10 mouse cellular contexts compared by ENCODE assay signal in genomic region chr6:115946389-115946788, GRCm38 (mm10). TPM values are rescaled to one million over a fixed set of nuclear protein-coding genes. Genes with fewer than 3 reads are reported as not detected.
DNase-seq lines count a peak whose midpoint lies in the region; ATAC-seq lines count a peak whose summit lies in the region.
"Had no signal": no experiment of that assay in that cellular context is flagged by ENCODE, and none has a peak within 500 bp of the region (broad histone marks: within the 10 kb centered on the region; RNA-seq: fewer than 3 reads in every experiment).

No protein-coding gene starts in this region.

- no peak overlapping the region for H3K9ac ChIP-seq in midbrain, embryonic 13.5 days (replicated peaks)
- H3K9ac ChIP-seq in forebrain, embryonic 14.5 days (ENCODE audit: low read length), result no peak overlapping the region
- H3K9ac ChIP-seq in midbrain, embryonic 15.5 days, result no peak overlapping the region

- no peaks in the 10 kb centered on the region for H3K9me3 ChIP-seq in midbrain, embryonic 13.5 days
- no peaks in the 10 kb centered on the region; the same call in 1 of the 2 replicates for H3K9me3 ChIP-seq in midbrain, embryonic 10.5 days (replicated peaks)
- H3K9me3 ChIP-seq in forebrain, embryonic 14.5 days (replicated peaks; ENCODE audit: control insufficient read depth, low read length), result no peaks in the 10 kb centered on the region
- H3K9me3 ChIP-seq in midbrain, embryonic 15.5 days, result no peaks in the 10 kb centered on the region

- 62% methylated on average over 6 of the region's 6 CpGs for WGBS in midbrain, embryonic 13.5 days
- WGBS in midbrain, embryonic 10.5 days, result 72% methylated on average over 6 of the region's 6 CpGs
- WGBS in forebrain, embryonic 14.5 days, result 56% methylated on average over 6 of the region's 6 CpGs
- 40% methylated on average over 6 of the region's 6 CpGs for WGBS in midbrain, embryonic 15.5 days

- H3K27me3 ChIP-seq in midbrain, embryonic 13.5 days, result no peaks in the 10 kb centered on the region
- H3K27me3 ChIP-seq in midbrain, embryonic 10.5 days (ENCODE audit: low read depth, poor library complexity, severe bottlenecking), result no peaks in the 10 kb centered on the region
- H3K27me3 ChIP-seq in forebrain, embryonic 14.5 days (replicated peaks; ENCODE audit: control insufficient read depth, insufficient read depth, low read length), result no peaks in the 10 kb centered on the region
- H3K27me3 ChIP-seq in midbrain, embryonic 15.5 days (replicated peaks), result no peaks in the 10 kb centered on the region

- H3K36me3 ChIP-seq in midbrain, embryonic 13.5 days, result no peaks in the 10 kb centered on the region
- no peaks in the 10 kb centered on the region for H3K36me3 ChIP-seq in midbrain, embryonic 10.5 days
- H3K36me3 ChIP-seq in forebrain, embryonic 14.5 days (ENCODE audit: control insufficient read depth, insufficient read depth, low read length), result no peaks in the 10 kb centered on the region
- no peaks in the 10 kb centered on the region for H3K36me3 ChIP-seq in midbrain, embryonic 15.5 days (replicated peaks)

- no peak overlapping the region for H3K4me2 ChIP-seq in midbrain, embryonic 13.5 days (replicated peaks)
- H3K4me2 ChIP-seq in forebrain, embryonic 14.5 days (ENCODE audit: low read length), result no peak overlapping the region
- no peak overlapping the region for H3K4me2 ChIP-seq in midbrain, embryonic 15.5 days

- no peak overlapping the region for H3K4me3 ChIP-seq in midbrain, embryonic 13.5 days (replicated peaks)
- no peak overlapping the region for H3K4me3 ChIP-seq in midbrain, embryonic 10.5 days
- no peak overlapping the region for H3K4me3 ChIP-seq in forebrain, embryonic 14.5 days (ENCODE audit: low read depth, low read length)
- H3K4me3 ChIP-seq in midbrain, embryonic 15.5 days, result no peak overlapping the region

- peak overlapping the region; percentile 36; the same call in 1 of the 2 replicates for H3K27ac ChIP-seq in midbrain, embryonic 13.5 days
- H3K27ac ChIP-seq in midbrain, embryonic 10.5 days (replicated peaks), result no peak overlapping the region
- H3K27ac ChIP-seq in forebrain, embryonic 14.5 days (ENCODE audit: low read depth, low read length), result no peak overlapping the region
- no peak overlapping the region for H3K27ac ChIP-seq in midbrain, embryonic 15.5 days

- DNase-seq in cerebellum, postnatal 10 days, result peak; percentile 80 to 82
- no peak for DNase-seq in cerebellum, adult 11-12 months
- no peak for DNase-seq in midbrain, embryonic 10.5 days (ENCODE audit: low spot score)
- DNase-seq in forebrain, embryonic 14.5 days (ENCODE audit: low spot score), result peak; percentile 48
- DNase-seq in B cell, adult 2 months, result no peak
- DNase-seq in urinary bladder, adult 18-20 months (ENCODE audit: low spot score in 2 of 2), result no peak
- DNase-seq: kidney, adult 2 months; liver had no signal

- peaks cover 9% of the 10 kb centered on the region; the same call in 1 of the 2 replicates for H3K4me1 ChIP-seq in midbrain, embryonic 13.5 days (replicated peaks)
- H3K4me1 ChIP-seq in midbrain, embryonic 10.5 days, result peaks cover 6% of the 10 kb centered on the region
- H3K4me1 ChIP-seq in forebrain, embryonic 14.5 days (ENCODE audit: control insufficient read depth, insufficient read depth, low read length), result no peaks in the 10 kb centered on the region
- peaks cover 4% of the 10 kb centered on the region; the same call in 1 of the 2 replicates for H3K4me1 ChIP-seq in midbrain, embryonic 15.5 days

- ATAC-seq in midbrain, embryonic 13.5 days, result 0 out of 2 replicates have a peak, but pooled peaks have one; percentile 77
- no peak; the same call in 1 of the 2 replicates for ATAC-seq in forebrain, embryonic 14.5 days
- ATAC-seq in midbrain, embryonic 15.5 days (replicated peaks), result 0 out of 2 replicates have a peak, but pooled peaks have one; percentile 45

RNA-seq across cellular contexts. Expression of gene H1foo, which starts 1.7 kb away (rescaled TPM):
- not detected in 2 replicates for polyA plus RNA-seq in midbrain, embryonic 13.5 days (2015; fragmentation: Nextera tagmentation; extraction: Ambion mirVana)
- not detected in 2 replicates for polyA plus RNA-seq in midbrain, embryonic 10.5 days (2016; fragmentation: Nextera tagmentation; extraction: Ambion mirVana)
- not detected in 2 replicates for polyA plus RNA-seq in forebrain, embryonic 14.5 days (2014; fragmentation: Nextera tagmentation; extraction: Ambion mirVana)
- not detected in 2 replicates for polyA plus RNA-seq in midbrain, embryonic 15.5 days (2015; fragmentation: Nextera tagmentation; extraction: Ambion mirVana)
- polyA plus RNA-seq: kidney, adult 2 months had no signal

RNA-seq across cellular contexts. Expression of gene Rho, which starts 14.8 kb away (rescaled TPM):
- 0.05 and 0.21 TPM in 2 replicates for polyA plus RNA-seq in midbrain, embryonic 13.5 days (2015; fragmentation: Nextera tagmentation; extraction: Ambion mirVana)
- 0.17 and 0.20 TPM in 2 replicates for polyA plus RNA-seq in midbrain, embryonic 10.5 days (2016; fragmentation: Nextera tagmentation; extraction: Ambion mirVana)
- polyA plus RNA-seq in forebrain, embryonic 14.5 days (2014; fragmentation: Nextera tagmentation; extraction: Ambion mirVana), result 0.19 and 0.30 TPM in 2 replicates
- 0.18 and 0.49 TPM in 2 replicates for polyA plus RNA-seq in midbrain, embryonic 15.5 days (2015; fragmentation: Nextera tagmentation; extraction: Ambion mirVana)

RNA-seq across cellular contexts. Expression of gene Plxnd1, which starts 48.4 kb away (rescaled TPM):
- polyA plus RNA-seq in midbrain, embryonic 13.5 days (2015; fragmentation: Nextera tagmentation; extraction: Ambion mirVana), result 6.5 and 8.2 TPM in 2 replicates
- polyA plus RNA-seq in midbrain, embryonic 10.5 days (2016; fragmentation: Nextera tagmentation; extraction: Ambion mirVana), result 18.1 and 18.9 TPM in 2 replicates
- polyA plus RNA-seq in forebrain, embryonic 14.5 days (2014; fragmentation: Nextera tagmentation; extraction: Ambion mirVana), result 15.3 and 19.6 TPM in 2 replicates
- polyA plus RNA-seq in midbrain, embryonic 15.5 days (2015; fragmentation: Nextera tagmentation; extraction: Ambion mirVana), result 8.0 and 8.3 TPM in 2 replicates

Comparison
In these comparisons a context has a peak if more than half of its experiments do, and no peak if none do; other contexts are left out.
1. DNase-seq: peak in cerebellum, postnatal 10 days (2 of 2) and forebrain, embryonic 14.5 days (single experiment); none in cerebellum, adult 11-12 months (single experiment), midbrain, embryonic 10.5 days (single experiment), B cell, adult 2 months (0 of 2) and urinary bladder, adult 18-20 months (0 of 2).